Mouse (Mus musculus): ENCODE measurements around the gene Tmem120b.
A peak's percentile ranks its signal among the peaks of the same experiment; 100 is the strongest.

- TF ChIP-seq CTCF (IDR thresholded peaks at IDR 0.05; ENCODE audit: low read depth, low read length) (peak; percentile 55; the same call in 1 of the 2 replicates), GATA1 (IDR thresholded peaks at IDR 0.05; ENCODE audit: borderline replicate concordance, low read length) (no peak)
Observed at GRCm38 (mm10) chr5:123059757-123060520, 8.3 kb upstream of the Tmem120b start.

Measured in G1E (cell line).